Mouse (Mus musculus) liver, postnatal 0 days (tissue): ENCODE measurements around the gene Lce1a2.

Experiments
- CTCF ChIP-seq: sonication (generic); IDR thresholded peaks from 2 replicates; pipeline ENCODE4 v1.5.1; 2016; ENCODE audit warnings: antibody characterized with exemption, low read depth
- EP300 ChIP-seq: IDR thresholded peaks from 2 replicates; pipeline ENCODE4 v1.6.1; 2016; ENCODE audit warnings: antibody characterized with exemption, low read depth, mild to moderate bottlenecking

DNA sequence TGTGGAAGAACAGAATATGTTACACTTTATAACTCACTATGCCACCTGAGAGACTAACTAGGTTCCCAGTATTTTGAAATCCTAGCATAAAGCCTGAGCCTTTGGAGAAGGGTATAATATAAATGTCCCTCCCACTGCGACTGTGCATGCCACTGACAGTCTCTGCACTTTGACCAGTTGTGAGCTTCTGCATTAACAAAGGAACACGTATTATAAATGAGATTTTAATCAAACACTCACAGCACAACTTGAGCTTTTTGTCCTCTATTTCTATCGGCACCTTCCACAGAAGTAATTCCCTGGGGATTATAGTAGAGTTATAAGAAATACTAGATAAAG, 31.5 kb downstream of the Lce1a2 start:
- no peak for TF ChIP-seq CTCF
- no peak for TF ChIP-seq EP300
